Mouse (Mus musculus): ENCODE measurements around the gene Efna2.
A peak's percentile ranks its signal among the peaks of the same experiment; 100 is the strongest.

Gene Efna2

GRCm38 (mm10) chr10:80236145-80236825 lies 57.0 kb downstream of the Efna2 start:
- DNase-seq (ENCODE audit: low read depth), result peak; percentile 21

- DNase-seq (ENCODE audit: low read depth), result no peak
These were observed 57.7 kb downstream of the Efna2 start for GRCm38 (mm10) chr10:80237020-80237419.

GRCm38 (mm10) chr10:80238306-80238705 lies 59.0 kb downstream of the Efna2 start:
- DNase-seq (ENCODE audit: low read depth), result no peak

All from 416B (cell line).